Mouse (Mus musculus) liver, embryonic 14.5 days (tissue): ENCODE measurements around the gene Trp53bp2. TPM values are rescaled to one million over a fixed set of nuclear protein-coding genes. Genes with fewer than 3 reads are reported as not detected.

ENCODE experiments used
- ATAC-seq: fragments of 200-750 bp; cut with Nextera tagmentation; 2 replicates; pipeline ENCODE4 v1.8.0; 2017; ENCODE audit warnings: moderate number of reproducible peaks, mild to moderate bottlenecking, moderate library complexity; ENCODE audit not compliant: insufficient read depth
- DNase-seq, 3 experiments: peaks; one replicate each; pipeline ENCODE4 v3.0.0-alpha.2; 2012 to 2013; ENCODE audit warnings: low read depth in 3 of 3, low spot score in 3 of 3
- H3K27ac ChIP-seq: fragments of 300-500 bp; sonication (generic); 2 replicates; pipeline ENCODE4 v1.5.1; 2014; ENCODE audit warnings: moderate library complexity, mild to moderate bottlenecking, control low read depth, inconsistent platforms
- H3K27me3 ChIP-seq: fragments of 300-500 bp; sonication (generic); 2 replicates; pipeline ENCODE4 v1.6.1; 2014; ENCODE audit warnings: mild to moderate bottlenecking, low read length, moderate library complexity; ENCODE audit not compliant: control insufficient read depth, insufficient read depth
- H3K36me3 ChIP-seq: fragments of 300-500 bp; sonication (generic); replicated peaks from 2 replicates; pipeline ENCODE4 v1.6.1; 2014; ENCODE audit warnings: low read depth; ENCODE audit not compliant: control insufficient read depth, insufficient read depth
- H3K4me1 ChIP-seq, 2 experiments: fragments of 200-500 bp in 1 of 2; fragments of 300-500 bp in 1 of 2; sonication (generic) in 1 of 2; replicated peaks; 2 replicates each; pipeline ENCODE4 v1.6.1; 2012 to 2014; ENCODE audit warnings: antibody characterized with exemption in 1 of 2, inconsistent platforms in 1 of 2, low read length in 1 of 2; ENCODE audit not compliant: control insufficient read depth in 2 of 2, insufficient read depth in 2 of 2
- H3K4me2 ChIP-seq: fragments of 300-500 bp; sonication (generic); 2 replicates; pipeline ENCODE4 v1.6.1; 2014; ENCODE audit warnings: low read depth, mild to moderate bottlenecking, control low read depth, moderate library complexity
- H3K4me3 ChIP-seq, 2 experiments: fragments of 200-500 bp in 1 of 2; fragments of 300-500 bp in 1 of 2; sonication (generic) in 1 of 2; 2 replicates each; pipeline ENCODE4 v1.5.1; 2012 to 2014; ENCODE audit warnings: low read depth in 2 of 2, low read length in 2 of 2, mild to moderate bottlenecking in 2 of 2, control low read depth in 1 of 2, inconsistent platforms in 1 of 2, moderate library complexity in 1 of 2; ENCODE audit not compliant: insufficient read depth in 1 of 2
- H3K9ac ChIP-seq: fragments of 300-500 bp; sonication (generic); replicated peaks from 2 replicates; pipeline ENCODE4 v1.6.1; 2014; ENCODE audit warnings: mild to moderate bottlenecking, control low read depth, moderate library complexity
- H3K9me3 ChIP-seq: fragments of 300-500 bp; sonication (generic); 2 replicates; pipeline ENCODE4 v1.6.1; 2016; ENCODE audit warnings: low read length, mixed read lengths; ENCODE audit not compliant: control insufficient read depth
- CTCF ChIP-seq: IDR thresholded peaks from 2 replicates; pipeline ENCODE4 v1.5.1; 2016; ENCODE audit warnings: antibody characterized with exemption, low read depth, control low read depth
- EP300 ChIP-seq: IDR thresholded peaks from 2 replicates; pipeline ENCODE4 v1.6.1; 2016; ENCODE audit warnings: antibody characterized with exemption, low read depth
- WGBS: fragments of 180-500 bp; shearing (Covaris S2); extraction: QIAGEN DNeasy Blood & Tissue Kit; methylation state at CpG from one replicate; pipeline ENCODE4 v1.1.7; 2014; ENCODE audit not compliant: insufficient replicate concordance; 5-methylcytosine and 5-hydroxymethylcytosine counted together
- polyA plus RNA-seq, 2 experiments: library from polyadenylated mRNA; depleted of rRNA in 1 of 2; stranded (reverse) in 1 of 2; unstranded in 1 of 2; fragments of >200 nt; fragmentation: Nextera tagmentation in 1 of 2; extraction: Ambion mirVana in 1 of 2; gene quantifications; 2 replicates each; pipeline versions ENCODE4 v1.2.1 to v1.2.3; 2012 to 2014

The Trp53bp2 gene
- polyA plus RNA-seq (2012; rRNA removed) (2.3 and 2.5 TPM in 2 replicates), polyA plus RNA-seq (2014; fragmentation: Nextera tagmentation; extraction: Ambion mirVana) (2.7 and 3.1 TPM in 2 replicates)

GRCm38 (mm10) chr1:182408684-182409327, at the start of gene Trp53bp2:
Gene Trp53bp2 (plus strand): TSS chr1:182409172.
- Histone ChIP-seq H3K36me3 (no peaks in the 10 kb centered on the region), H3K4me3 (peak within 1 kb of the TSS; percentile 75 to 82), H3K9me3 (no peaks in the 10 kb centered on the region), H3K27me3 (no peaks in the 10 kb centered on the region), H3K4me1 (peaks cover 4 to 10% of the 10 kb centered on the region in 2 experiments; a peak in 3 of 4 replicates), H3K27ac (0 out of 2 replicates have a peak within 1 kb of the TSS, but pooled peaks have one; percentile 8), H3K4me2 (peak within 1 kb of the TSS; percentile 83), H3K9ac (peak within 1 kb of the TSS; percentile 76)
- ATAC-seq (peak; percentile 93), DNase-seq (peak; percentile 92 to 95 (median 93))
- WGBS: 1% methylated on average over 70 of the region's 71 CpGs
- TF ChIP-seq CTCF: peak; percentile 74
- TF ChIP-seq EP300: no peak

- no peak overlapping the region for H3K9ac ChIP-seq
- TF ChIP-seq EP300 (no peak), CTCF (no peak)
- no peak overlapping the region for H3K4me3 ChIP-seq
- H3K4me1 ChIP-seq: no peaks in the 10 kb centered on the region
- no peak overlapping the region for H3K4me2 ChIP-seq
- peak in 2 of 3 experiments; percentile 12 to 32 for DNase-seq
- H3K9me3 ChIP-seq: no peaks in the 10 kb centered on the region
- H3K36me3 ChIP-seq: no peaks in the 10 kb centered on the region
- H3K27me3 ChIP-seq: no peaks in the 10 kb centered on the region; the same call in 1 of the 2 replicates
- no peak for ATAC-seq
- H3K27ac ChIP-seq: no peak overlapping the region
- 77% methylated on average over 5 of the region's 5 CpGs for WGBS
These were observed 46.3 kb upstream of the Trp53bp2 start for GRCm38 (mm10) chr1:182362703-182363102.

- Histone ChIP-seq H3K36me3 (no peaks in the 10 kb centered on the region), H3K27ac (no peak overlapping the region), H3K4me2 (no peak overlapping the region), H3K9ac (no peak overlapping the region), H3K27me3 (no peaks in the 10 kb centered on the region; the same call in 1 of the 2 replicates), H3K4me3 (no peak overlapping the region), H3K9me3 (no peaks in the 10 kb centered on the region), H3K4me1 (no peaks in the 10 kb centered on the region)
- 35% methylated on average over 12 of the region's 12 CpGs for WGBS
- DNase-seq: no peak
- TF ChIP-seq CTCF (no peak), EP300 (no peak)
- ATAC-seq: no peak
These were observed 45.1 kb upstream of the Trp53bp2 start for GRCm38 (mm10) chr1:182363683-182364404.

- TF ChIP-seq EP300 (no peak), CTCF (no peak)
- H3K36me3 ChIP-seq: no peaks in the 10 kb centered on the region
- H3K27ac ChIP-seq: no peak overlapping the region
- 66% methylated on average over 7 of the region's 7 CpGs for WGBS
- ATAC-seq (no peak), DNase-seq (no peak)
- no peaks in the 10 kb centered on the region for H3K4me1 ChIP-seq
- H3K9ac ChIP-seq: no peak overlapping the region
- no peaks in the 10 kb centered on the region for H3K9me3 ChIP-seq
- H3K27me3 ChIP-seq: peaks cover 5% of the 10 kb centered on the region; the same call in 1 of the 2 replicates
- no peak overlapping the region for H3K4me3 ChIP-seq
- no peak overlapping the region for H3K4me2 ChIP-seq
These were observed 40.7 kb upstream of the Trp53bp2 start for GRCm38 (mm10) chr1:182368309-182368708.

GRCm38 (mm10) chr1:182368782-182369181, 40.2 kb upstream of the Trp53bp2 start:
- Histone ChIP-seq H3K27ac (no peak overlapping the region), H3K4me2 (no peak overlapping the region), H3K9ac (no peak overlapping the region), H3K4me1 (no peaks in the 10 kb centered on the region), H3K4me3 (no peak overlapping the region), H3K27me3 (peaks cover 5% of the 10 kb centered on the region; the same call in 1 of the 2 replicates), H3K36me3 (no peaks in the 10 kb centered on the region), H3K9me3 (no peaks in the 10 kb centered on the region)
- DNase-seq (no peak), ATAC-seq (no peak)
- 25% methylated on average over 8 of the region's 8 CpGs for WGBS
- no peak for TF ChIP-seq EP300
- no peak for TF ChIP-seq CTCF
